Mouse (Mus musculus): ENCODE data around the gene Syt11.

DNA sequence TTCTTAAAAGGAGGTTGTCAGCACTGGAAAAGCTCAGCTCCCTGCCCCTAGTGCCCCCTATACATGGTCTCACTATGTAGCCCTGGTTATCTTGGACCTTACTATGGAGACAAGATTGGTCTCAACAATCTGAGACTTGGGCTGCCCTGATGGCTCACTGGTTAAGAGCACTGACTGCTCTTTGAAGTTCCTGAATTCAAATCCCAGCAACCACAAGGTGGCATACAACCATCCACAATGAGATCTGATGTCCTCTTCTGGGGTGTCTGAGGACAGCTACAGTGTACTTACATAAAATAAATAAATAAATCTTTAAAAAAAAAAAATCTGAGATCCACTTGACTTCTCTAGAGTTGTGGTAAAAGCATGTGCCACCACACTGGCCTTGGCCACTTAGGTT lies 79.4 kb downstream of the Syt11 start:
- TF ChIP-seq CTCF (IDR thresholded peaks at IDR 0.05; ENCODE audit: extremely low read depth, insufficient read depth, insufficient read length, insufficient replicate concordance) (no peak), POLR2A (IDR thresholded peaks at IDR 0.05; ENCODE audit: low read depth, low read length) (no peak)

All from spleen, adult 2 months (tissue).